Comparison of ENCODE assay signal across 9 mouse cellular contexts in genomic region chr9:52098600-52098999, GRCm38 (mm10). TPM values are rescaled to one million over a fixed set of nuclear protein-coding genes. Genes with fewer than 3 reads are reported as not detected.
A peak's percentile ranks its signal among the peaks of the same experiment; 100 is the strongest.
DNase-seq lines count a peak whose midpoint lies in the region; ATAC-seq and TF ChIP-seq lines count a peak whose summit lies in the region.
"Had no signal": no experiment of that assay in that cellular context is flagged by ENCODE, and none has a peak within 500 bp of the region (broad histone marks: within the 10 kb centered on the region; RNA-seq: fewer than 3 reads in every experiment).

No protein-coding gene starts in this region.

- no peak overlapping the region for H3K9ac ChIP-seq in MEL (ENCODE audit: control insufficient read depth, low read depth, low read length, poor library complexity, severe bottlenecking)
- no peak overlapping the region for H3K9ac ChIP-seq in forebrain, postnatal 0 days
- no peak overlapping the region for H3K9ac ChIP-seq in hindbrain, embryonic 12.5 days
- H3K9ac ChIP-seq: limb, embryonic 15.5 days had no signal

- TF ChIP-seq CTCF in MEL (IDR thresholded peaks at IDR 0.05 in 2 of 3, conservative IDR thresholded peaks at IDR 0.05 in 1 of 3; ENCODE audit: control insufficient read depth in 1 of 3, insufficient read depth in 1 of 3, low read depth in 2 of 3, low read length in 3 of 3, poor library complexity in 1 of 3, severe bottlenecking in 1 of 3): peak; percentile 91 to 97 (median 92)
- TF ChIP-seq CTCF in forebrain, postnatal 0 days (IDR thresholded peaks at IDR 0.05; ENCODE audit: low read depth): peak; percentile 95

- H3K4me2 ChIP-seq in forebrain, postnatal 0 days (ENCODE audit: low read depth): no peak overlapping the region
- H3K4me2 ChIP-seq in hindbrain, embryonic 12.5 days (replicated peaks): no peak overlapping the region
- H3K4me2 ChIP-seq: limb, embryonic 15.5 days had no signal

- no peaks in the 10 kb centered on the region for H3K79me2 ChIP-seq in MEL (ENCODE audit: control insufficient read depth, insufficient read depth, low read length, poor library complexity)

- H3K36me3 ChIP-seq in MEL (ENCODE audit: control insufficient read depth in 1 of 2, insufficient read depth in 2 of 2, low read length in 2 of 2): peaks cover 0 to 12% of the 10 kb centered on the region in 2 experiments; a peak in 2 of 4 replicates
- peaks cover 6% of the 10 kb centered on the region; the same call in 1 of the 2 replicates for H3K36me3 ChIP-seq in forebrain, postnatal 0 days (ENCODE audit: insufficient read depth)
- no peaks in the 10 kb centered on the region for H3K36me3 ChIP-seq in hindbrain, embryonic 12.5 days
- H3K36me3 ChIP-seq: limb, embryonic 15.5 days had no signal

- 1% methylated on average over 7 of the region's 7 CpGs for WGBS in forebrain, postnatal 0 days
- 3% methylated on average over 7 of the region's 7 CpGs for WGBS in hindbrain, embryonic 12.5 days

- peaks cover 10 to 27% of the 10 kb centered on the region in 2 experiments for H3K4me1 ChIP-seq in MEL (ENCODE audit: control insufficient read depth in 1 of 2, insufficient read depth in 2 of 2, low read length in 2 of 2)
- 0 out of 2 replicates have a peak, but pooled peaks cover 4% of the 10 kb centered on the region for H3K4me1 ChIP-seq in forebrain, postnatal 0 days (ENCODE audit: insufficient read depth)
- 0 out of 2 replicates have a peak, but pooled peaks cover 5% of the 10 kb centered on the region for H3K4me1 ChIP-seq in hindbrain, embryonic 12.5 days

- no peak overlapping the region for H3K4me3 ChIP-seq in MEL (ENCODE audit: control insufficient read depth in 1 of 2, insufficient read depth in 1 of 2, low read depth in 2 of 2, low read length in 2 of 2)
- no peak overlapping the region for H3K4me3 ChIP-seq in forebrain, postnatal 0 days (ENCODE audit: low read depth, low read length)
- H3K4me3 ChIP-seq in hindbrain, embryonic 12.5 days: no peak overlapping the region
- H3K4me3 ChIP-seq: limb, embryonic 15.5 days had no signal

- no peak for TF ChIP-seq EP300 in MEL (IDR thresholded peaks at IDR 0.05; ENCODE audit: low read depth in 1 of 2, low read length in 2 of 2)

- DNase-seq in MEL (ENCODE audit: low read depth, low spot score): peak; percentile 90
- DNase-seq in cerebellum, adult 11 months: peak; percentile 72
- DNase-seq in forebrain, postnatal 0 days: peak; percentile 84
- peak; percentile 67 for DNase-seq in layer of hippocampus, adult 9-11 months
- DNase-seq in lung, postnatal 25 days (ENCODE audit: low spot score): peak; percentile 82
- DNase-seq in retina, embryonic 14.5 days (ENCODE audit: low spot score): peak; percentile 96
- peak; percentile 70 to 74 for DNase-seq in thymus, postnatal 36 days

- no peaks in the 10 kb centered on the region for H3K27me3 ChIP-seq in MEL (ENCODE audit: control insufficient read depth in 1 of 2, insufficient read depth in 2 of 2, low read length in 2 of 2)
- H3K27me3 ChIP-seq in forebrain, postnatal 0 days (ENCODE audit: insufficient read depth, low read length): no peaks in the 10 kb centered on the region
- no peaks in the 10 kb centered on the region for H3K27me3 ChIP-seq in hindbrain, embryonic 12.5 days
- H3K27me3 ChIP-seq: limb, embryonic 15.5 days had no signal

- TF ChIP-seq POLR2A in MEL (IDR thresholded peaks at IDR 0.05; ENCODE audit: control insufficient read depth in 1 of 2, insufficient read depth in 1 of 2, low read depth in 1 of 2, low read length in 2 of 2, poor library complexity in 1 of 2): no peak

- ATAC-seq in forebrain, postnatal 0 days: peak; percentile 76
- ATAC-seq in hindbrain, embryonic 12.5 days (ENCODE audit: low FRiP score): peak; percentile 74

- TF ChIP-seq RAD21 in MEL (IDR thresholded peaks at IDR 0.05; ENCODE audit: low read depth, low read length): peak; percentile 94

- H3K27ac ChIP-seq in MEL (ENCODE audit: control insufficient read depth, low read depth, low read length): no peak overlapping the region
- no peak overlapping the region for H3K27ac ChIP-seq in forebrain, postnatal 0 days (ENCODE audit: low read depth, low read length)
- no peak overlapping the region for H3K27ac ChIP-seq in hindbrain, embryonic 12.5 days
- H3K27ac ChIP-seq: limb, embryonic 15.5 days had no signal

- no peaks in the 10 kb centered on the region for H3K9me3 ChIP-seq in MEL (replicated peaks; ENCODE audit: insufficient read depth, low read length)
- no peaks in the 10 kb centered on the region for H3K9me3 ChIP-seq in forebrain, postnatal 0 days (ENCODE audit: low read length)
- no peaks in the 10 kb centered on the region for H3K9me3 ChIP-seq in hindbrain, embryonic 12.5 days (replicated peaks)
- H3K9me3 ChIP-seq: limb, embryonic 15.5 days had no signal

TF ChIP-seq in MEL, 35 proteins besides CTCF, POLR2A, EP300 and RAD21:
- TF ChIP-seq SMC3 (IDR thresholded peaks at IDR 0.05; ENCODE audit: low read depth, low read length): peak; percentile 87
- no peak for TF ChIP-seq MAFK (IDR thresholded peaks at IDR 0.05; ENCODE audit: borderline replicate concordance, low read depth, low read length)
- no peak for TF ChIP-seq MAZ (IDR thresholded peaks at IDR 0.05; ENCODE audit: low read depth, low read length)
- TF ChIP-seq ZC3H11A (IDR thresholded peaks at IDR 0.05; ENCODE audit: low read depth, low read length): peak; percentile 85

RNA-seq across cellular contexts. Expression of gene Rdx, which starts 51.6 kb away (rescaled TPM):
- total RNA-seq in MEL (2012; rRNA removed): 109 and 118 TPM in 2 replicates
- 100 to 1,000 TPM; 103 to 152 TPM for polyA plus RNA-seq in MEL (2012; ENCODE audit: insufficient read depth in 1 of 2, insufficient read length in 2 of 2, low read depth in 1 of 2, low replicate concordance in 2 of 2, missing spikeins in 1 of 2)
- total RNA-seq in forebrain, postnatal 0 days (2014; rRNA removed): 75.4 and 84.6 TPM in 2 replicates
- 66.9 and 81.7 TPM in 2 replicates for polyA plus RNA-seq in forebrain, postnatal 0 days (2015; fragmentation: Nextera tagmentation; extraction: Ambion mirVana)
- polyA plus RNA-seq in hindbrain, embryonic 12.5 days (2016; fragmentation: Nextera tagmentation; extraction: Ambion mirVana): 148 and 155 TPM in 2 replicates
